Mouse (Mus musculus): ENCODE measurements at regions not wholly inside any gene's neighbourhood (a gene's known extent, or its start where the extent isn't known, plus 50 kb on each side); places are given as distances from the start of the nearest gene placed in this dataset.

GRCm38 (mm10) chr5:51839292-51839691 lies 271.8 kb upstream of the Ppargc1a start:
- TF ChIP-seq CTCF (conservative IDR thresholded peaks at IDR 0.05; ENCODE audit: insufficient read depth, insufficient read length, low read depth, low read length) (no peak), POLR2A (IDR thresholded peaks at IDR 0.05; ENCODE audit: low read depth, low read length) (no peak)
